Mouse (Mus musculus) embryonic fibroblast, embryonic 13.5 days (primary cell): Measurements from ENCODE around the gene Pnpo.

ENCODE experiments used
- CTCF ChIP-seq: IDR thresholded peaks from 2 replicates; pipeline ENCODE4 v1.5.1; 2011; ENCODE audit warnings: mild to moderate bottlenecking, control low read depth, low read length, moderate library complexity, borderline replicate concordance; ENCODE audit not compliant: insufficient read depth
- POLR2A ChIP-seq: IDR thresholded peaks from 2 replicates; pipeline ENCODE4 v1.6.1; 2011; ENCODE audit warnings: low read depth, mild to moderate bottlenecking, control low read depth, low read length, moderate library complexity

GRCm38 (mm10) chr11:96919003-96919402, 24.8 kb downstream of the Pnpo start:
- TF ChIP-seq POLR2A = no peak
- no peak for TF ChIP-seq CTCF
